Mouse (Mus musculus): Measurements from ENCODE around the gene Shc2. TPM values are rescaled to one million over a fixed set of nuclear protein-coding genes. Genes with fewer than 3 reads are reported as not detected.

Gene Shc2
- polyA plus RNA-seq, 1 experiment = 0.97 TPM

GRCm38 (mm10) chr10:79586243-79586642, 51.5 kb downstream of the Shc2 start:
- no peaks in the 10 kb centered on the region for H3K4me1 ChIP-seq (ENCODE audit: control insufficient read depth, insufficient read depth, low read length)
- H3K27ac ChIP-seq (ENCODE audit: insufficient read depth, low read depth, low read length) = no peak overlapping the region
- no peaks in the 10 kb centered on the region for H3K36me3 ChIP-seq (ENCODE audit: control insufficient read depth, insufficient read depth, low read length)
- H3K4me3 ChIP-seq (ENCODE audit: insufficient read depth, low read depth, low read length) = no peak overlapping the region
- WGBS = 70% methylated on average over 8 of the region's 8 CpGs
- no peak for DNase-seq
- H3K27me3 ChIP-seq (replicated peaks; ENCODE audit: control insufficient read depth, insufficient read depth, low read length) = no peaks in the 10 kb centered on the region
- TF ChIP-seq CTCF (conservative IDR thresholded peaks at IDR 0.05; ENCODE audit: insufficient read depth, insufficient read length, low read depth, low read length) (no peak), POLR2A (IDR thresholded peaks at IDR 0.05; ENCODE audit: low read depth, low read length) (no peak)

DNA sequence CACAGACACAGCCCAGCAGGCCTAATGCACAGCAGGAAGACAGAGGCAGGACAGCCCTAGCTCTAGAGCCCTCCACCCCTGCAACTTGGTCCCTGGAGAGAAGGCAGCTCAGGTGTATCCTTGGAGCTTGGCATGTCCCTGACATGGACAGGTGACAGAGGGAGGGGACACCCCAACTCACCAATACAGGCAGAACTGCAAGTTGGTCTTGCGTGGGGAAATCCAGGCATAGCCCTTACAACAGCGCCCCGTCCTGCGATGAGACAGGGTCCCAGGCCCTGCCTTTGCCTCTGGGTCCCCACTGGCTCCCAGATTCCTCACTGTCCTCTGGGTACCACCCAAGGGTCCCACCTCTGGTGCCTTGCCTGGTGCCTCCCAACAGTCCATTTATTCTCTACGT, 52.0 kb downstream of the Shc2 start:
- Histone ChIP-seq H3K27ac (ENCODE audit: insufficient read depth, low read depth, low read length) (no peak overlapping the region), H3K27me3 (replicated peaks; ENCODE audit: control insufficient read depth, insufficient read depth, low read length) (no peaks in the 10 kb centered on the region), H3K36me3 (ENCODE audit: control insufficient read depth, insufficient read depth, low read length) (no peaks in the 10 kb centered on the region), H3K4me3 (ENCODE audit: insufficient read depth, low read depth, low read length) (no peak overlapping the region), H3K4me1 (ENCODE audit: control insufficient read depth, insufficient read depth, low read length) (no peaks in the 10 kb centered on the region)
- DNase-seq = no peak
- TF ChIP-seq POLR2A (IDR thresholded peaks at IDR 0.05; ENCODE audit: low read depth, low read length) = no peak
- no peak for TF ChIP-seq CTCF (conservative IDR thresholded peaks at IDR 0.05; ENCODE audit: insufficient read depth, insufficient read length, low read depth, low read length)
- 95% methylated on average over 5 of the region's 5 CpGs for WGBS

GRCm38 (mm10) chr10:79585136-79585535, 52.6 kb downstream of the Shc2 start:
- TF ChIP-seq CTCF (conservative IDR thresholded peaks at IDR 0.05; ENCODE audit: insufficient read depth, insufficient read length, low read depth, low read length) (no peak), POLR2A (IDR thresholded peaks at IDR 0.05; ENCODE audit: low read depth, low read length) (no peak)
- Histone ChIP-seq H3K4me3 (ENCODE audit: insufficient read depth, low read depth, low read length) (no peak overlapping the region), H3K27ac (ENCODE audit: insufficient read depth, low read depth, low read length) (no peak overlapping the region), H3K27me3 (replicated peaks; ENCODE audit: control insufficient read depth, insufficient read depth, low read length) (no peaks in the 10 kb centered on the region), H3K36me3 (ENCODE audit: control insufficient read depth, insufficient read depth, low read length) (no peaks in the 10 kb centered on the region), H3K4me1 (ENCODE audit: control insufficient read depth, insufficient read depth, low read length) (no peaks in the 10 kb centered on the region)
- WGBS = 92% methylated on average over 6 of the region's 6 CpGs
- DNase-seq = no peak

DNA sequence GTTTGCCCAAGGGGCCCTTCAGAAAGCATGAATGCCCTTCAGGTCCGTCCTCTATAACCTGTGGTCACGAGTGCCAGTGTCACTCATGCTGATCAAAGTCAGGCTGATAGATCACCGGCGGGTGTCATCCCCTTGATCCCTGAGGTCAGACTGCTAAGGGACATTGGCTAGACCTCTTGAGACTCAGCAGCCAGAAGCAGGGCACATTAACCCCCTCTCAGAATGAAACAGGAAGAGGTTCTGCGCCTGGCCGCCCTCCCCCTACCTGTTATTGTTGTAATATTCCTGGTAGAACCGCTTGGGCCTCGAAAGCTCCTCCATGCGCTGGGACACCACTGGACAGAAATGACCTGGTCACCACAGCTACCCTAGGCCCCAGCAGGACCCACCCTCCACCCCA, 53.3 kb downstream of the Shc2 start:
- no peak for DNase-seq
- TF ChIP-seq POLR2A (IDR thresholded peaks at IDR 0.05; ENCODE audit: low read depth, low read length) (no peak), CTCF (conservative IDR thresholded peaks at IDR 0.05; ENCODE audit: insufficient read depth, insufficient read length, low read depth, low read length) (no peak)
- no peak overlapping the region for H3K27ac ChIP-seq (ENCODE audit: insufficient read depth, low read depth, low read length)
- no peaks in the 10 kb centered on the region for H3K36me3 ChIP-seq (ENCODE audit: control insufficient read depth, insufficient read depth, low read length)
- H3K4me3 ChIP-seq (ENCODE audit: insufficient read depth, low read depth, low read length) = no peak overlapping the region
- H3K27me3 ChIP-seq (replicated peaks; ENCODE audit: control insufficient read depth, insufficient read depth, low read length) = no peaks in the 10 kb centered on the region
- H3K4me1 ChIP-seq (ENCODE audit: control insufficient read depth, insufficient read depth, low read length) = no peaks in the 10 kb centered on the region
- WGBS = 72% methylated on average over 9 of the region's 9 CpGs

DNA sequence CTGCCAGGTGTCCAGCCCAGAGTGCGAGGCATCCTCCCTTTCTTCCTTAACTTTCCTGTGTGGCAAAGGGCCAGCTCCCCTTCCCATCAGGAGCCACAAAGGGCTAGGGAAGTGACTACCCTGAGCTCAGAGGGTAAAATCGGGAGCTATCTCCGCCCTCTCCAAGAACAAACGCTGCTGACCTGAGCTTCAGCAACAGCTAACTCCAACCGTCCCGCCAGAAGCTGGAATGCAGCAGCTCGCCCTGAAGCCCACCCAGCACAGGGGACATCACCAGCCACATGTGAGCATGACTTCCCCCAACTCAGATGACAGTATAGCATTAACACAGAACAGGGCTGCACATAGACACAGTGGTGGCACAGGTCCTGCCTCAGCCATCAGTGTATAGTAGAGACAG, 53.7 kb downstream of the Shc2 start:
- WGBS = 65% methylated on average over 7 of the region's 7 CpGs
- Histone ChIP-seq H3K36me3 (ENCODE audit: control insufficient read depth, insufficient read depth, low read length) (no peaks in the 10 kb centered on the region), H3K4me3 (ENCODE audit: insufficient read depth, low read depth, low read length) (no peak overlapping the region), H3K4me1 (ENCODE audit: control insufficient read depth, insufficient read depth, low read length) (no peaks in the 10 kb centered on the region), H3K27me3 (replicated peaks; ENCODE audit: control insufficient read depth, insufficient read depth, low read length) (no peaks in the 10 kb centered on the region), H3K27ac (ENCODE audit: insufficient read depth, low read depth, low read length) (no peak overlapping the region)
- no peak for TF ChIP-seq CTCF (conservative IDR thresholded peaks at IDR 0.05; ENCODE audit: insufficient read depth, insufficient read length, low read depth, low read length)
- no peak for TF ChIP-seq POLR2A (IDR thresholded peaks at IDR 0.05; ENCODE audit: low read depth, low read length)
- DNase-seq = no peak

GRCm38 (mm10) chr10:79581501-79581900, 56.2 kb downstream of the Shc2 start:
- WGBS = 82% methylated on average over 8 of the region's 8 CpGs
- DNase-seq = no peak
- TF ChIP-seq POLR2A (IDR thresholded peaks at IDR 0.05; ENCODE audit: low read depth, low read length) = no peak
- no peak for TF ChIP-seq CTCF (conservative IDR thresholded peaks at IDR 0.05; ENCODE audit: insufficient read depth, insufficient read length, low read depth, low read length)

DNA sequence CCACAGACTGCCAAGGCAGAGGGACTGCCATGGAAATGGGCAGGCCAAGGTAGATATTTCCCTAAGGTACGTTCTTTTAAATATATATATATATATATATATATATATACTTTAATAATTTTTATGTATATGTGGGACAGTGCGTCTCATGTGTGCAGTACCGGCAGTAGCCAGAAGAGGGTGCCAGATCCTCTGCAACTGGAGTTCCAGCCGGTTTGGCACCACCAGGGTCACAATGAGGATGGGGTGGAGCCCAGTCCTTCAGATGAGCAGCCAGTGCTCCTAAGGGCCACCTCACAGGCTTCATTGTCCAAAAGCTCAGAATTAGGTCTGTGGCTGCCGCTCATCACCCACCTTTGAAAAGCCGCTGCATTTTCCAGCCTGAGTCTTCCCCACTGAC, 56.9 kb downstream of the Shc2 start:
- peak; percentile 20 for DNase-seq
- H3K27ac ChIP-seq (ENCODE audit: insufficient read depth, low read depth, low read length) = no peak overlapping the region
- no peaks in the 10 kb centered on the region for H3K4me1 ChIP-seq (ENCODE audit: control insufficient read depth, insufficient read depth, low read length)
- peak; percentile 60 for TF ChIP-seq CTCF (conservative IDR thresholded peaks at IDR 0.05; ENCODE audit: insufficient read depth, insufficient read length, low read depth, low read length)
- TF ChIP-seq POLR2A (IDR thresholded peaks at IDR 0.05; ENCODE audit: low read depth, low read length) = no peak
- no peaks in the 10 kb centered on the region for H3K27me3 ChIP-seq (replicated peaks; ENCODE audit: control insufficient read depth, insufficient read depth, low read length)
- 49% methylated on average over 6 of the region's 6 CpGs for WGBS
- H3K4me3 ChIP-seq (ENCODE audit: insufficient read depth, low read depth, low read length) = no peak overlapping the region
- H3K36me3 ChIP-seq (ENCODE audit: control insufficient read depth, insufficient read depth, low read length) = no peaks in the 10 kb centered on the region

More at GRCm38 (mm10) chr10:79581501-79581900, 56.2 kb downstream of the Shc2 start:
- Histone ChIP-seq H3K36me3 (ENCODE audit: control insufficient read depth, insufficient read depth, low read length) (no peaks in the 10 kb centered on the region), H3K4me1 (ENCODE audit: control insufficient read depth, insufficient read depth, low read length) (no peaks in the 10 kb centered on the region), H3K27ac (ENCODE audit: insufficient read depth, low read depth, low read length) (no peak overlapping the region), H3K27me3 (replicated peaks; ENCODE audit: control insufficient read depth, insufficient read depth, low read length) (no peaks in the 10 kb centered on the region), H3K4me3 (ENCODE audit: insufficient read depth, low read depth, low read length) (no peak overlapping the region)

DNA sequence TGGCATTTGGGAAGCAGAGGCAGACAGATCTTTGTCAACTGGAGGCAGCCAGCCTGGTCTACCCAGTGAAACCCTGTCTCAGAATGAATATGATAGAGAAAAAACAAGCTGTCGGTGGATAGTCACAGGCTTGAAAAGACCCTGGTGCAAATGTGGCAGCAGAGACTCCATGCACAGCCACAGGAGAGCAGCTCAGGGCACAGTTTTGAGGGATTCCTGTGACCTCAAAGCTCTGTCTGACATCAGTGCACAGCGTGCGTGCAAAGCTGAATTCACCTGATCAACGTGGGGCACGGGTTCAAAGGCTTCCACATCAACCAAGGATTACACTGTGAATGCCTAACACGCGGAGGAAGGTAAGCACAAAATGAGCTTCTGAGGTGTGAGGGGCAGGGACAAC, 57.4 kb downstream of the Shc2 start:
- Histone ChIP-seq H3K4me1 (ENCODE audit: control insufficient read depth, insufficient read depth, low read length) (no peaks in the 10 kb centered on the region), H3K36me3 (ENCODE audit: control insufficient read depth, insufficient read depth, low read length) (no peaks in the 10 kb centered on the region), H3K27ac (ENCODE audit: insufficient read depth, low read depth, low read length) (no peak overlapping the region), H3K4me3 (ENCODE audit: insufficient read depth, low read depth, low read length) (no peak overlapping the region), H3K27me3 (replicated peaks; ENCODE audit: control insufficient read depth, insufficient read depth, low read length) (no peaks in the 10 kb centered on the region)
- TF ChIP-seq CTCF (conservative IDR thresholded peaks at IDR 0.05; ENCODE audit: insufficient read depth, insufficient read length, low read depth, low read length) (no peak), POLR2A (IDR thresholded peaks at IDR 0.05; ENCODE audit: low read depth, low read length) (no peak)
- 74% methylated on average over 7 of the region's 7 CpGs for WGBS
- no peak for DNase-seq
